Mouse (Mus musculus): ENCODE measurements around the gene Smok2a.
"Not testable (repeated sequence)": the region's sequence is repeated elsewhere in the genome, so short reads cannot be mapped to it uniquely, and the experiment has no call there.

Smok2a gene

DNA sequence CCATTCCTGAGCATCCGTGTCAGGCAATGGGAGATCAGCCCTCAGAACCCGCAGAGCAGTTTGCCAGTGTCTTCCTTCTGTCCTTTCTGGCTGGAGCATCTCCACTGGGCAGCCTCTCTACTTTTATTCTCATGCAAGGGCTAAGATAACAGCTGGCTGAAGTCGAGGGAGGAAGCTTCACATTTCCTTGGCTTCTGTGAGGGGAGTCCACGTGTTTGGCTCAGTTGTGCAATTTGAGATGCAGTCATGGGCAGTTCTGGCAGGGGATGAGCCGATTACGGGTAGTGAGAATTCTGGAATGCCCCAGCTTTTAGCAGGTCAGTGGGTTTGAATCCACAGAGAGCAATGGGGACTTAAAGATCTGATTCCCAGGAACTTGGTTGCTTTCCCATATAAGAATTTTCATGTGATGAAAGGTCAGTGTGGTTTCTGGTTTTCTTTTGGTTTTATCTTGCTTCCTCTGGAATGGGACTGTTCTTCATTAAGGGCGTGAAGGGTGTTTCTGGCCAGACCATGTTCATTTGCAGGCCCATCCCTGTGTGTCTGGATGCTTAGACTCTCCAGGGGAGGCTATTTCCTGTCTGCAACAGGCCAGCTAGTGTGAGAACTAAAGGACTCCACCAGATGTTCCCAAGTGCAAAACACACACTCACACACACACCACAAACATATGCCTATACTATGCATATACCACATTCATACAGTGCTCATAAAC lies 8.7 kb upstream of the Smok2a start:
- in situ Hi-C loops (cut with MboI; ENCODE audit: low sequenced_read_pairs), result no loop called here

DNA sequence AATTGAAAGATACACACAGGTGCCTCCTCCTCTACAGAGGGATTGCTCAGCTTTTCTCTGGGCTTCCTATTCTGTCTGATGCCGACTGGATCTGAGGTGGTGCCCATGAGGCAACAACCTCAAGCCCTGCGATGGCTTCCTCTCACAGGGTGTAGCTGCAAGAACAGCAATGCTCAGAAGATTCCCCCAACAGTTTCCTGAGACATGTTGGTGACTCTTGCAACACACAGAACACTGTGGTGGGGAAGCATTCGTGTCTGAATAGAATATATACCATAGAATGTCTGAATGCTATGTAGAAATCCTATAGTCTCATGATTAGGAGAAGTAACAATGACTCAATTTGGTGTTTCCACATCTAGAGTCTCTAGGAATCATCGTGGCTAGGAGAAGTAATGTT lies 6.8 kb upstream of the Smok2a start:
- in situ Hi-C loops (cut with MboI; ENCODE audit: low sequenced_read_pairs), result no loop called here

DNA sequence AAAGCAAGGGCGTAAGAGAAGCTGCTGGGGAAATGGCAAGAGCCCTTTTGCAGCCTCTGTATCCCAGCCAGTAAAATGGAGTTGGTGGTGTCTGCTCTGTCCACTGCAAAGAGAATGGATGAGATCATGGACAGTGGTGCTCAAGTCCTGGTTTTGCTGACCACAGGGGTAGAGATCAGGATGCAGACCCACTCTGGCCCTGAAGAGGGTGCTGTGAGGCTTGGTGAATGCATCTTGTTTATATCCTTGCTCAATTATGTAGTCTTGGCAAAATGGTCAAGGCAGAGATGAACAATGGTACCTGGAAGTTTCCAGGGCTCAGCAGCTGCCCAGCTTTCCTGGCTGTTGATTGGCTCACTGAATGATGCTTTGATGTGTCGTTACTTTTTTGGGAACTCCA lies 5.4 kb upstream of the Smok2a start:
- in situ Hi-C loops (cut with MboI; ENCODE audit: low sequenced_read_pairs), result no loop called here

DNA sequence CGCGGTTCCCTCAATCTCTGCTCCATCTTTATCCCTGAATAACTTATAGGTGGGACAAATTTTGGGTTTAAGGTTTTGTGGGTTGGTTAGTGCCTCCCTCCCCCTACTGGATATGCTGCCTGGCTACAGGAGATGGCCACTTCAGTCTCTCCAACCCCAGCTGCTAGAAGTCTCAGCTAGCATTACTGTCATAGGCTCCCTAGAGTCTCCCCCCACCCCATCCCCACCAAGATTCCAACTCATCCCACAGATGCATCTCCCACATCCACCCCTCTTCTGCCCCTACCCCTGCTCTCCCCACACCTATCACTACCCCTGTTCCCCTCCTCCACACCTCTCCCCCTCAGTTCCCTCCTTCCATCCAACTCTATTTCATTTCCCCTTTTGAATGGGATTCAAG lies 933 bp downstream of the Smok2a start:
- in situ Hi-C loops (cut with MboI; ENCODE audit: low sequenced_read_pairs), result not testable (repeated sequence)

DNA sequence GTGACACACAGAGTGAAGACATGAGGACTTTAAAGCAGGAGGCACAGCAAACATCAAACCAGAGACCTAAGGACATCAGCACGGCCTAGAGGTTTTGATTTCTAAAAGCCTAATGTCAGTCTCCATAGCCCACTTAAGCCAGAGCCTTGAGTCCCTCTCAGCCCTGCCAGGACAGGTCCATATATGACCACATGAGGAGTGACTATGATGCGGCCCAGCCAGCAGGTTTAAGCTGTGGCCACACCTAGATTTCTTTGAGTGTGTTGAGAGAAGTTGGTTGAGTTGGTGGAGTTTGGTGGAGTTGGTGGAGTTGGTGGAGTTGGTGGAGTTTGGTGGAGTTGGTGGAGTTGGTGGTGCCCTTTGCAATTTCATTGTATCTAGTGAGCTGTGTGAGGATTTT lies 9.0 kb downstream of the Smok2a start, which contains the start of gene Smok2b:
TSS of gene Smok2b (plus strand) at position 301 of the 400 bp plus-strand sequence.
- in situ Hi-C loops (cut with MboI; ENCODE audit: low sequenced_read_pairs), result not testable (repeated sequence)

DNA sequence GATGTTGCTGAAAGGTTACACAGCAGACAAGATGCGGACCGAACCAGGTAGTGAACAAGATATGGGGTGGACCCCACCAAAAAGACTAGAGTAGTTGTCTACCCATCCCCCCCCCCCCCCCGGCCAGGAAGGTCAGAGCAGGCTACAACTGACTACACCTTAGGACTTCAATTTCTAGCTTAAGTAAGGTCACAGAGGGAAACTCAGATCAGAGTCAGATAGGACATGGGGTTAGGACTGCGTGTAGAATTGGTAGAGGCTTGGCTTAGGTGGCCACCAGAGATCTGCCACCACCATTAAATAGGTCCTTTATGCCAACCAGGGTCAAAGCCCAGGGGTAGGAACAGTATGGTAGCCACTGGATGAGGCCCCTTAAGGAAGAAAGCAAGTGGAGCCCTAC lies 18.5 kb downstream of the Smok2a start:
- in situ Hi-C loops (cut with MboI; ENCODE audit: low sequenced_read_pairs), result not testable (repeated sequence)

DNA sequence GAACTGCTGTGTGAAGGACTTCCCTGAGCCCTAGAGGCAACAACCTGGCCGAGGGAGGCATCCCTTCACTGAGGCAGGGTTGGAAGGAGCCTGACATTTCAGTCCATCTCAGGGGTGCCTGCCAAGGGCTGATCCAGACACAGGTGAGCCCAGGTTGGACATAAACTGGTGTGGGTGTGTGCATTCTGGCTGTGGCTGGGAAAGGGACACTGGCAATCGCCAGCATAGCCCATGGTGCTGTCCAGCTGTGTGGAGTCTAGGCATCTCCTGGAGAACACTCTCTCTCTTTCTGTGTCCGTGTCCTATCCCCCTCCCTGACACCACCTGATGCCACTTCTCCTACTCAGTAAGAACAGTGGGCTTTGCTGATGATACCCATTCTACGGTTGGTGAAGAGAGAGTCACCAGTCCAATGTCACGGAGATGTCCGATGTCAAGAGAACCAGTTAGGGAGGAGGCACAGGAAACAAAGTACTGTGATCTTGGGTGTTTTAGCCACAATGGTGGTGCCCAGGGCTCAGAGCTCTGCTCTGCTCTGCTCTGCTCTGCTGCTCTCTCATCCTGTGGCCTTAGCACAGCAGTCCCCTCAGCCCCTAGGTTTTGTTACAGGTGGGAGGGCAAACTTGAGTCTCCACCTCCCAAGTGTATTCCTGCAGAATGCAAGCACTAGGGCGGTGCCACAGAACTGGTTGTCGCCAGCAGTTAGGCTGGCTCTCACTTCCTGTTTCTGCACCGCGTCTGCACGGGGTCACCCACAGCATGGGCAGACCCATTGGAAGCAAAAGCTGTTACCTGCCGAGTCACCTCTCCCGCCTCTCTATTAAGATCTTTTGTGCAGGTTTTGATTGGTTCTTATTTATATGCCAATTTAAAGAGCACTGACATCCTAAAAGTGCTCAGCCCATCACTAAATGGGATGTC lies 20.1 kb downstream of the Smok2a start:
- in situ Hi-C loops (cut with MboI; ENCODE audit: low sequenced_read_pairs), result not testable (repeated sequence)

DNA sequence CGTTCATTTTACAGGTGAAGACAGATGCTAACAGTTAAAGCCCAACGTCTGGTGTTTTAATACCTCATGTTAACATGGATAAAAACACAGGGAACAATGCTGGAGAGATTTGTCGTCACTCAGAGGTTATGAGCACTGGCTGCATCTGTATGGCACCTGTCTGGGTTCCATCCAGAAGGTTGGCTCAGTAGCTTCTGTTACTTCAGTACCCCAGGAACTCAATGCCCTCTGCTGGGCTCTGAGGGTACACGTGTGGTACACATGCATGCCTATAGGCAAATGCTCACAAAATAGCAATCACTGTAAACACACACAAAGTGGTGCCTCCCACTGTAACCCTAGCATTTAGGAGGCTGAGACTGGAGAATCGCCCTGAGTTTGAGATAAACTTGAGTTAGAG lies 33.8 kb downstream of the Smok2a start:
- in situ Hi-C loops (cut with MboI; ENCODE audit: low sequenced_read_pairs), result not testable (repeated sequence)
